Mouse (Mus musculus): ENCODE data around the gene Pla1a. TPM values are rescaled to one million over a fixed set of nuclear protein-coding genes. Genes with fewer than 3 reads are reported as not detected.

Pla1a gene
- polyA plus RNA-seq, 3 experiments from 2014 or later = 0.30 TPM; not detected in 2

- ATAC-seq = no peak
Observed at GRCm38 (mm10) chr16:38431446-38432185, 1.3 kb downstream of the Pla1a start.

- ATAC-seq = no peak
Observed at GRCm38 (mm10) chr16:38425799-38426198, 7.1 kb downstream of the Pla1a start.

GRCm38 (mm10) chr16:38425374-38425773, 7.6 kb downstream of the Pla1a start:
- ATAC-seq = no peak

GRCm38 (mm10) chr16:38414953-38415352, 18.0 kb downstream of the Pla1a start:
- ATAC-seq = no peak

- no peak for ATAC-seq
Observed at GRCm38 (mm10) chr16:38408416-38408815, 24.5 kb downstream of the Pla1a start.

GRCm38 (mm10) chr16:38407584-38407983, 25.4 kb downstream of the Pla1a start:
- ATAC-seq = no peak

- no peak for ATAC-seq
Observed at GRCm38 (mm10) chr16:38406708-38407107, 26.2 kb downstream of the Pla1a start.

- no peak for ATAC-seq
Observed at GRCm38 (mm10) chr16:38406293-38406692, 26.7 kb downstream of the Pla1a start.

GRCm38 (mm10) chr16:38403639-38404038, 29.3 kb downstream of the Pla1a start:
- peak; percentile 86 for ATAC-seq

GRCm38 (mm10) chr16:38401468-38401867, 31.5 kb downstream of the Pla1a start:
- no peak for ATAC-seq

GRCm38 (mm10) chr16:38400311-38400960, 32.5 kb downstream of the Pla1a start:
- no peak for ATAC-seq

GRCm38 (mm10) chr16:38399531-38400231, 33.3 kb downstream of the Pla1a start:
- ATAC-seq = peak; percentile 18

GRCm38 (mm10) chr16:38399076-38399475, 33.9 kb downstream of the Pla1a start:
- no peak for ATAC-seq

GRCm38 (mm10) chr16:38398266-38398665, 34.7 kb downstream of the Pla1a start:
- ATAC-seq = no peak

- peak; percentile 57 for ATAC-seq
Observed at GRCm38 (mm10) chr16:38396155-38396554, 36.8 kb downstream of the Pla1a start.

- no peak for ATAC-seq
Observed at GRCm38 (mm10) chr16:38395060-38395730, 37.8 kb downstream of the Pla1a start.

- no peak for ATAC-seq
Observed at GRCm38 (mm10) chr16:38394191-38394618, 38.7 kb downstream of the Pla1a start.

- no peak for ATAC-seq
Observed at GRCm38 (mm10) chr16:38392126-38392894, 40.6 kb downstream of the Pla1a start.

GRCm38 (mm10) chr16:38390322-38390721, 42.6 kb downstream of the Pla1a start:
- ATAC-seq = no peak

GRCm38 (mm10) chr16:38389284-38389893, 43.6 kb downstream of the Pla1a start:
- no peak for ATAC-seq

- no peak for ATAC-seq
Observed at GRCm38 (mm10) chr16:38388757-38389156, 44.2 kb downstream of the Pla1a start.

- no peak for ATAC-seq
Observed at GRCm38 (mm10) chr16:38387389-38387788, 45.6 kb downstream of the Pla1a start.

Measured in inflammation-experienced regulatory T-cells, adult 6 months (primary cell).